Mouse (Mus musculus): ENCODE data around the gene Tmem233. TPM values are rescaled to one million over a fixed set of nuclear protein-coding genes. Genes with fewer than 3 reads are reported as not detected.

Tmem233 gene
- polyA plus RNA-seq, 1 experiment: not detected

- H3K27me3 ChIP-seq (ENCODE audit: control insufficient read depth, insufficient read depth, low read length, poor library complexity, severe bottlenecking): no peaks in the 10 kb centered on the region
- H3K27ac ChIP-seq (ENCODE audit: insufficient read depth, low read length): no peak overlapping the region
- H3K9ac ChIP-seq (ENCODE audit: low read depth, poor library complexity, severe bottlenecking): no peak overlapping the region
- TF ChIP-seq POLR2A (IDR thresholded peaks at IDR 0.05; ENCODE audit: insufficient read depth, low read length): no peak
- TF ChIP-seq CTCF (IDR thresholded peaks at IDR 0.05; ENCODE audit: low read depth, low read length): no peak
- TF ChIP-seq EP300 (IDR thresholded peaks at IDR 0.05; ENCODE audit: insufficient read depth, low read depth, low read length): no peak
- H3K4me1 ChIP-seq (ENCODE audit: control insufficient read depth, insufficient read depth, low read length): no peaks in the 10 kb centered on the region
- H3K9me3 ChIP-seq (replicated peaks; ENCODE audit: control insufficient read depth, insufficient read depth, low read length, poor library complexity, severe bottlenecking): no peaks in the 10 kb centered on the region
- peaks cover 59% of the 10 kb centered on the region for H3K36me3 ChIP-seq (ENCODE audit: control insufficient read depth, insufficient read depth, low read length, poor library complexity, severe bottlenecking)
- no peak overlapping the region for H3K4me3 ChIP-seq (ENCODE audit: low read depth, low read length)
Measured at GRCm38 (mm10) chr5:116016542-116016941, 66.5 kb downstream of the Tmem233 start.

GRCm38 (mm10) chr5:116014237-116014636, 68.8 kb downstream of the Tmem233 start:
- Histone ChIP-seq H3K4me3 (ENCODE audit: low read depth, low read length) (no peak overlapping the region), H3K27ac (ENCODE audit: insufficient read depth, low read length) (no peak overlapping the region), H3K36me3 (ENCODE audit: control insufficient read depth, insufficient read depth, low read length, poor library complexity, severe bottlenecking) (peaks cover 41% of the 10 kb centered on the region), H3K9me3 (replicated peaks; ENCODE audit: control insufficient read depth, insufficient read depth, low read length, poor library complexity, severe bottlenecking) (no peaks in the 10 kb centered on the region), H3K9ac (ENCODE audit: low read depth, poor library complexity, severe bottlenecking) (no peak overlapping the region), H3K4me1 (ENCODE audit: control insufficient read depth, insufficient read depth, low read length) (no peaks in the 10 kb centered on the region), H3K27me3 (ENCODE audit: control insufficient read depth, insufficient read depth, low read length, poor library complexity, severe bottlenecking) (no peaks in the 10 kb centered on the region)
- TF ChIP-seq POLR2A (IDR thresholded peaks at IDR 0.05; ENCODE audit: insufficient read depth, low read length) (no peak), EP300 (IDR thresholded peaks at IDR 0.05; ENCODE audit: insufficient read depth, low read depth, low read length) (no peak), CTCF (IDR thresholded peaks at IDR 0.05; ENCODE audit: low read depth, low read length) (no peak)

- no peak overlapping the region for H3K4me3 ChIP-seq (ENCODE audit: low read depth, low read length)
- H3K9me3 ChIP-seq (replicated peaks; ENCODE audit: control insufficient read depth, insufficient read depth, low read length, poor library complexity, severe bottlenecking): no peaks in the 10 kb centered on the region
- H3K4me1 ChIP-seq (ENCODE audit: control insufficient read depth, insufficient read depth, low read length): no peaks in the 10 kb centered on the region
- no peak overlapping the region for H3K9ac ChIP-seq (ENCODE audit: low read depth, poor library complexity, severe bottlenecking)
- TF ChIP-seq CTCF (IDR thresholded peaks at IDR 0.05; ENCODE audit: low read depth, low read length) (no peak), EP300 (IDR thresholded peaks at IDR 0.05; ENCODE audit: insufficient read depth, low read depth, low read length) (no peak), POLR2A (IDR thresholded peaks at IDR 0.05; ENCODE audit: insufficient read depth, low read length) (no peak)
- H3K27ac ChIP-seq (ENCODE audit: insufficient read depth, low read length): no peak overlapping the region
- H3K36me3 ChIP-seq (ENCODE audit: control insufficient read depth, insufficient read depth, low read length, poor library complexity, severe bottlenecking): peaks cover 37% of the 10 kb centered on the region
- H3K27me3 ChIP-seq (ENCODE audit: control insufficient read depth, insufficient read depth, low read length, poor library complexity, severe bottlenecking): no peaks in the 10 kb centered on the region
Measured at GRCm38 (mm10) chr5:116013821-116014220, 69.2 kb downstream of the Tmem233 start.

GRCm38 (mm10) chr5:116012503-116012902, 70.5 kb downstream of the Tmem233 start:
- Histone ChIP-seq H3K36me3 (ENCODE audit: control insufficient read depth, insufficient read depth, low read length, poor library complexity, severe bottlenecking) (peaks cover 26% of the 10 kb centered on the region), H3K27ac (ENCODE audit: insufficient read depth, low read length) (no peak overlapping the region)
- TF ChIP-seq CTCF (IDR thresholded peaks at IDR 0.05; ENCODE audit: low read depth, low read length) (no peak), EP300 (IDR thresholded peaks at IDR 0.05; ENCODE audit: insufficient read depth, low read depth, low read length) (no peak), POLR2A (IDR thresholded peaks at IDR 0.05; ENCODE audit: insufficient read depth, low read length) (no peak)

GRCm38 (mm10) chr5:116011700-116012099, 71.3 kb downstream of the Tmem233 start:
- H3K9ac ChIP-seq (ENCODE audit: low read depth, poor library complexity, severe bottlenecking): no peak overlapping the region
- peaks cover 19% of the 10 kb centered on the region for H3K36me3 ChIP-seq (ENCODE audit: control insufficient read depth, insufficient read depth, low read length, poor library complexity, severe bottlenecking)
- no peaks in the 10 kb centered on the region for H3K9me3 ChIP-seq (replicated peaks; ENCODE audit: control insufficient read depth, insufficient read depth, low read length, poor library complexity, severe bottlenecking)
- no peaks in the 10 kb centered on the region for H3K27me3 ChIP-seq (ENCODE audit: control insufficient read depth, insufficient read depth, low read length, poor library complexity, severe bottlenecking)
- no peak overlapping the region for H3K27ac ChIP-seq (ENCODE audit: insufficient read depth, low read length)
- no peak overlapping the region for H3K4me3 ChIP-seq (ENCODE audit: low read depth, low read length)
- no peaks in the 10 kb centered on the region for H3K4me1 ChIP-seq (ENCODE audit: control insufficient read depth, insufficient read depth, low read length)
- TF ChIP-seq CTCF (IDR thresholded peaks at IDR 0.05; ENCODE audit: low read depth, low read length) (no peak), POLR2A (IDR thresholded peaks at IDR 0.05; ENCODE audit: insufficient read depth, low read length) (no peak), EP300 (IDR thresholded peaks at IDR 0.05; ENCODE audit: insufficient read depth, low read depth, low read length) (no peak)

More at GRCm38 (mm10) chr5:116012503-116012902, 70.5 kb downstream of the Tmem233 start:
- Histone ChIP-seq H3K4me3 (ENCODE audit: low read depth, low read length) (no peak overlapping the region), H3K27me3 (ENCODE audit: control insufficient read depth, insufficient read depth, low read length, poor library complexity, severe bottlenecking) (no peaks in the 10 kb centered on the region), H3K4me1 (ENCODE audit: control insufficient read depth, insufficient read depth, low read length) (no peaks in the 10 kb centered on the region), H3K9ac (ENCODE audit: low read depth, poor library complexity, severe bottlenecking) (no peak overlapping the region), H3K9me3 (replicated peaks; ENCODE audit: control insufficient read depth, insufficient read depth, low read length, poor library complexity, severe bottlenecking) (no peaks in the 10 kb centered on the region)

GRCm38 (mm10) chr5:116009884-116010627, 73.0 kb downstream of the Tmem233 start:
- H3K27me3 ChIP-seq (ENCODE audit: control insufficient read depth, insufficient read depth, low read length, poor library complexity, severe bottlenecking): no peaks in the 10 kb centered on the region
- H3K9me3 ChIP-seq (replicated peaks; ENCODE audit: control insufficient read depth, insufficient read depth, low read length, poor library complexity, severe bottlenecking): no peaks in the 10 kb centered on the region
- TF ChIP-seq CTCF (IDR thresholded peaks at IDR 0.05; ENCODE audit: low read depth, low read length) (no peak), EP300 (IDR thresholded peaks at IDR 0.05; ENCODE audit: insufficient read depth, low read depth, low read length) (no peak), POLR2A (IDR thresholded peaks at IDR 0.05; ENCODE audit: insufficient read depth, low read length) (no peak)
- H3K9ac ChIP-seq (ENCODE audit: low read depth, poor library complexity, severe bottlenecking): no peak overlapping the region
- no peak overlapping the region for H3K4me3 ChIP-seq (ENCODE audit: low read depth, low read length)
- no peak overlapping the region for H3K27ac ChIP-seq (ENCODE audit: insufficient read depth, low read length)
- H3K4me1 ChIP-seq (ENCODE audit: control insufficient read depth, insufficient read depth, low read length): no peaks in the 10 kb centered on the region
- peaks cover 11% of the 10 kb centered on the region for H3K36me3 ChIP-seq (ENCODE audit: control insufficient read depth, insufficient read depth, low read length, poor library complexity, severe bottlenecking)

Measured in ES-Bruce4 (cell line).